Mouse (Mus musculus) ovary, postnatal 14 days (tissue): Measurements from ENCODE around the gene Psmg3.

Experiments
- DNase-seq: peaks from one replicate; pipeline ENCODE4 v3.0.0; 2022; ENCODE audit warnings: low spot score

Gene Psmg3

DNA sequence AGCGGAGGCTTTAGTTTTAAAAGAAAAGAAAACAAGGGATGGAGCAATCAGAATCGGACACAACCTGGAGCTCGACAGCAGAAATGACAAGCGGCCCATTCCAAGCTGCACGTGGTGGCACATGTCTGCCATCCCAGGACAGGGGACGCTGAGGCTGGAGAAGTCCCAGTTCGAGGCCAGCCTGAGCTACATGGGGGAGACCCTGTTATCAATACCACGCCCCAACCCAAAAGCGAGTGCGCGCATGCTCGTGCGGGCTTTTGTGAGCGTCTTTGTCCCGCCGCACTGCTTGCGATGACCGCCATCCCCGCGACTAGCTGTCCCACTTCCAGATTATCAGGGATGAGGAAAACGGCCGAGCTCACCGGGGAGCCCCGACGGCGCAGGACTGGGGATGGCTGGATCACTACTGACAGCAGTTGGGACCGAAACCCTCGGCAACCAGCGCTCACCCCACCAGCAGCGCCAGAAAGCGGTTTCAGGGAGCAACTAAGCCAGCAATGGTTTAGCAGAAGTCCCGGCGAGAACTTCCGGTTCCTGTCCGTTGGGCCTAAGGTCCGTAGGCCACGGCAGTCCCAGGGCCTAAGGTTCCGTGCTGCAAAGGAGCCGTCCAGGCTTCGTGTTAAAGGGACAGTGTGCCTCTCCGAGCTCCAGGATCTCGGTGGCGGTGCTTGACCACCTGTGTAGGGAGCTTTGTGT is at the start of gene Psmg3, which contains the start of gene Gm26938:
Gene Psmg3, minus strand, starts transcription at position 529 of the 699 bp plus-strand sequence.
Gene Gm26938, minus strand, starts transcription at position 51 of the 699 bp plus-strand sequence.
- DNase-seq, result peak; percentile 94

GRCm38 (mm10) chr5:139871526-139871925 is 44.8 kb upstream of the Psmg3 start:
- DNase-seq, result no peak

DNA sequence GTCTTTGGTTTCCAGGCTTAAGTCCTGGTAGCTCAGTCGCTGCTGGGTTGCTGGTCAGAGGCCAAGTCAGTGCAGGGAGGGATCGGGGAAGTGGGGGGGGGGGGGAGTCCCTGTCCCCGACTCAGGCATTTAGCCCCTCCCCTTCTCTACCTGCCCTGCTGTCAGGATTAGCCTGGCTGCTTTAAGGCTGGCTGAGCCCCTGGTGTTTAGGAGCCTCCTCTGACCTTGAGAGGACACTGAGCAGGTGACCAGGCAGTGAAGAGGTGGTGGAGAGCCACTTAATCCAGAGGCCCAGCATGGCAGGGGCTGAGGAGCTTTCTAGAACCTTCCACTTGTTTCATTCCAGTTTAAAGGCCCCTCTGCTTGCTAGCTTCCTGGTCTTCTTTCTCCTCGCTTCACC is 44.2 kb upstream of the Psmg3 start:
- DNase-seq, result no peak

- peak; percentile 47 for DNase-seq
Measured at GRCm38 (mm10) chr5:139862759-139863158, 36.1 kb upstream of the Psmg3 start.

GRCm38 (mm10) chr5:139860328-139861104 is 33.8 kb upstream of the Psmg3 start:
- no peak for DNase-seq

GRCm38 (mm10) chr5:139849626-139850320 is 23.1 kb upstream of the Psmg3 start:
- no peak for DNase-seq

GRCm38 (mm10) chr5:139839142-139839541 is 12.5 kb upstream of the Psmg3 start:
- DNase-seq, result no peak

GRCm38 (mm10) chr5:139838476-139838892 is 11.8 kb upstream of the Psmg3 start:
- peak; percentile 71 for DNase-seq

- DNase-seq, result no peak
Measured at GRCm38 (mm10) chr5:139835706-139836105, 9.0 kb upstream of the Psmg3 start.

DNA sequence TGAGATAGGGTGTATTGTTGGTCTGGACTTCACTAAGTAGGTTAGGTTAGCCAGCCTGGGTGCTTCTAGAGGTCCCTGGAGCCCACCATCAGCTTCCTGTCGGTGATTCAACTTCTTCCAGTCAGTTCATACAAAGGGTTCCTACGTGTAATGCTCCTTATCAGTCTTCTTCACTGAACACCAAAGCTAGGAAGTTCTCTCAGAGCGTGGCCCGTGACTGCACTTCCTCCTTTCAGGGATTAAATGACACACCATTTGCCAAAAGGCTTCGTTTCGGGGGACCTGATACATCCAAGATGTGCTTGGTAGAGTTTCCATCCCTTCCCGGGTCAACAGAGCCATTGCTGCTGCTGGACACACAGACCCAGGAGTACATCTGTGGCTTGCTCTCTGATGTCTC is 5.4 kb upstream of the Psmg3 start:
- DNase-seq, result no peak

DNA sequence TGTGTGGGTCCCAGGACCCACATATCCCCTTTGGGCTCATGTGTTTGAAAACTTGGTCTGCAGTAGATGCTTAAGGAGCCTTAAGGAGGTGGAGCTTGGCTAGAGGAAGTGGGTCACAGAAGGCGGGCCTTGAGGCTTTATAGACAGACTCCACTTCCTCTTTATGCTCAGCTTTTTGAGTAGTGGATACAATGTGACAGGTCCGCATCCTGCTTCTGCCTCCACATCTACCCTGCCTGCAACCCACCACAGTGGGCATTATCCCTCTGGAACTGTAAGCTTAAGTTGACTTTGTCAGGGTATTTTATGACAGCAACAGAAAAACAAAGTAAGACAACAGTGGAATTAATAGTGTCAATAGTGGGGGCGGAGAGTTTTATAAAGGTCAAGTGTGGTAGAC is 4.0 kb upstream of the Psmg3 start:
- DNase-seq, result no peak

DNA sequence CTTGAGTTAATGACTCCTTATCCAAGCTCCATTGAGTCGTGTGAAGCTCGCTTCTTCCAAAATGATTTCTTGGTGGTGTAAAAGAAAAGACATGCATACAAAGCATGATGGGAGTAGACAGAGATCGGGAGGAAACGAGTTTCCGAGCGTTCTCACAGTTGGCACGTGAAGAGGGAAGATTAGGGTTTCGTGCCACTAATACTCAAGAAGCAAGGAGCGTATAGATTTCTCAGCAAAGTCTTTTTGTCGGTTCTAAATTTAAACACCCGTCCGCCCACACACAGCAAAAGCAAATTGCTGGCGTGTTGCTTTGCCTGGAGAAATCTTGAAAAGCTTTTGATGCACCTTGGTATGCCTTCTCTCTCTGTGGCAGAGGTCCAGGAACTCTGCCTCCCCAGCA is 2.7 kb upstream of the Psmg3 start:
- no peak for DNase-seq

DNA sequence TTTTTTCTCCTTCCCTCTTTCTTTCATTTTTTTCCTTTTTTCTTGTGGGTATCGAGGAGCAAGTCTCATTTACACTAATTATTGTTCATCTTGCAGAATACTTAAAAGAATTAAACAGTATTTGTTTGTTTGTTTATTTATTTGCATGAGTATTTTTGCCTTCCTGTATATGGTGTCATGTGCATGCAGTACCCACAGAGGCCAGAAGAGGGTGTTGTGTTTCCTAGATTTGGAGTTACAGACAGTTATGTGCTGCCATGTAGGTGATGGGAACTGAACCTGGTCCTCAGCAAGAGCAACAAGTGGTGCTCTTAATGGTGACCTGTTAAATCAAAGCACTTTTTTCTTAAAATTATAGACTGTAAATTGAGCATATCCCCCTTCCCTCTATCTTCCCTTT is 908 bp upstream of the Psmg3 start:
- no peak for DNase-seq

DNA sequence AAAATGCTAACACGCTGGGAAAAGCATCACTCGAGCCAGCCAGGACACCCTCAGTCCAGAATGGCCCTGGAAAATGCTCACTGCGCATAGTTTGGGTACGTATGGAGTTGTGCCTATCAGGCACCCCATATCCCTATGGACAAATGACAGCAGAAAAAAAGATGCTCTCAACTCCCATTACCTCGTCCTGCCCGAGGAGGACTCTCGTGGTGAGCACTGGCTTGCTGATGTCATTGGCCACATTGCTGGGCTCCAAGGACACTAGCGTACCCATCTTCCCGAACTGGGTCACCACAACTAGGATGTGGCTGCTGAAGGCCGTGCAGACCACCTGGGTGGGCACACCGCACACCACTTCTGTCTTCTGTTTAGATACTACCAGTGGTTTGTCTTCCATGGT is 738 bp downstream of the Psmg3 start:
- no peak for DNase-seq

DNA sequence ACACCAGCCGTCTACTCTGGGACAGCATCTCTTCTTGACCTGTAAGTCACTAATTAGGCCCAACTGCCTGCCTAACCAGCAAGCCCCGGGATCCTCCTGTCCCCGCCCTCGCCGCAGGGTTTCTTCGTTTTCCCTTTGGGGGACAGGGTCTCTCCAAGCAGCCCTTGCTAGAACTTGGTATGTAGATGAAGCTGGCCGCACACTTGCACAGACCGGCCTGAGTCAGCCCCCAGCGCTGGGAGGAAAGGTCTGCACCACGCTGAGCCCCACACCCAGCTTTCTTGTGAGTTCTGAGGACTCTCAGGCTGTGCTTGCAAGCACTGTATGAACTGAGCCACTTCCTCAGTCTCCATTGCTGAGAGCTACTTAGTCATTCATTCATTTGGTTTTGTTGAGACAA is 2.2 kb downstream of the Psmg3 start:
- no peak for DNase-seq

- DNase-seq, result no peak
Measured at GRCm38 (mm10) chr5:139821466-139822459, 4.9 kb downstream of the Psmg3 start.

DNA sequence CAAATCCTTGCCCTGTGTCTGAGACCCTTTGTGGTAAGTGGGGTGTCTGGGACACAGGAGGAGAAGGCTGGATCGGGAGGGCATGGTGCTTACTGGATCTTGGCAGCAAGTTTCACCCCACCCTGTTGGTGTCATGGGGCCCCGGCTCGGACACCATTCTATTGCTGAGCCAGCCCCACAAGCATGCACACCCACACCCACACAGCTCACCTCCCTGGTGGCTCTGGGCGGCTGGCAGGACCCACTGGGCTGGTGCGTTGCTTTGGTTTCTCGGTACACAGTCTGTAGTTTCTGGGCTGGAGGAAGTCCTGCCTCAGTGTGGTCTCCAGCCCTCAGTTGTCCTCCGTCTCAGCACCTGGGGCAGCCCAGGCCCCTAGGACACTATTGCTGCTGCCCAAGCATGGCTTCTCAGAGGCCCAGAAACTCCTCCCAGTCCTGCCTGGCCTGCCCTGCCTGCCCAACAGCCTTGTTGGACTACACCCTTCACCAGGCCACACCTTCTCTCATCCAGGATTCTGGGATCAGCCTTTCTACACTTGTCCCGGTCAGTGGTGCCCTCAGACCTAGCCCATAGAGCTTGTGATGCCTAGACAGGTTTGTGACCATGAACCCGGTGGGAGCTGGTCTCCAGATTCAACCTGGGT is 7.0 kb downstream of the Psmg3 start, which contains the start of gene Tmem184a:
Gene Tmem184a, minus strand, starts transcription at position 380 of the 644 bp plus-strand sequence.
- no peak for DNase-seq

GRCm38 (mm10) chr5:139818801-139819200 is 7.9 kb downstream of the Psmg3 start:
- DNase-seq, result peak; percentile 30

GRCm38 (mm10) chr5:139818056-139818455 is 8.6 kb downstream of the Psmg3 start:
- DNase-seq, result no peak

DNA sequence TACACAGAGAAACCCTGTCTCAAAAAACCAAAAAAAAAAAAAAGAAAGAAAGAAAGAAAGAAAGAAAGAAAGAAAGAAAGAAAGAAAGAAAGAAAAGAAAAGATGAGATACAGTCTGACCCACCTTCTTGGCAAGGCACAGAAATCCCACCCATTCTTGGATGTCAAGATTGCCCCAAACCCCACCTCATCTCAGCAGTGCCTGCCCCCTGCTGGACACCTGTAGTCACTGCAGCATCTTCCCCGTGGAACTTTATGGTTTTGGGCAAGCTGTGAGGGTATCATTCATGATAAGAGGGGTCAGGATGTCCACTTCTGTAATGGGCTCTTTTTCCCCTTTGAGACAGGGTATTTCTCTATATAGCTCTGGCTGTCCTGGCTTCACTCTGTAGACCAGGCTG is 9.4 kb downstream of the Psmg3 start:
- no peak for DNase-seq

DNA sequence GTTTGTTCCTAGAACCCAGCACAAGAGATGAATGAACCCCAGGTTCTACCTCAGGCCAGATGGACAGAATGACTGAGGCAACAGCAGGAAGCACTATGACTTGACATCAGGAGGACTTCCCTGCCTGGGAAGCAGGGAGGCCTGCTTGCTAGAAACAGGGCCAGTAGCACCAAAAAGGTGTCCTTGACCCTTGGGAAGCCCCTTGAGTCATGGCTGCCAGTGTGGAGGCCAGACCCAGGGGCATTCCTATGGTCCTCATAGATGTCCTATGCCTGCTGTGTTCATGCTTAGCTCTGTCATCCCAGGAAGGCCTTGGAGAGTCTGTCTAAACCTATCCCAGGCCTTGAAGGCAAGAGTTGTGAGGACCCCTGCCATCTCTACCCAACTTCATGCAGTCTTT is 10.2 kb downstream of the Psmg3 start:
- DNase-seq, result no peak
